Mouse (Mus musculus): ENCODE data around the gene Dvl2.

Gene Dvl2

GRCm38 (mm10) chr11:70028401-70029129 is 28.2 kb downstream of the Dvl2 start:
- TF ChIP-seq GATA4 (IDR thresholded peaks at IDR 0.05; ENCODE audit: insufficient replicate concordance, low read length), result no peak

- no peak for TF ChIP-seq GATA4 (IDR thresholded peaks at IDR 0.05; ENCODE audit: insufficient replicate concordance, low read length)
Measured at GRCm38 (mm10) chr11:70029130-70029801, 28.9 kb downstream of the Dvl2 start.

GRCm38 (mm10) chr11:70029829-70030550 is 29.6 kb downstream of the Dvl2 start:
- TF ChIP-seq GATA4 (IDR thresholded peaks at IDR 0.05; ENCODE audit: insufficient replicate concordance, low read length), result no peak

- no peak for TF ChIP-seq GATA4 (IDR thresholded peaks at IDR 0.05; ENCODE audit: insufficient replicate concordance, low read length)
Measured at GRCm38 (mm10) chr11:70030651-70031320, 30.4 kb downstream of the Dvl2 start.

DNA sequence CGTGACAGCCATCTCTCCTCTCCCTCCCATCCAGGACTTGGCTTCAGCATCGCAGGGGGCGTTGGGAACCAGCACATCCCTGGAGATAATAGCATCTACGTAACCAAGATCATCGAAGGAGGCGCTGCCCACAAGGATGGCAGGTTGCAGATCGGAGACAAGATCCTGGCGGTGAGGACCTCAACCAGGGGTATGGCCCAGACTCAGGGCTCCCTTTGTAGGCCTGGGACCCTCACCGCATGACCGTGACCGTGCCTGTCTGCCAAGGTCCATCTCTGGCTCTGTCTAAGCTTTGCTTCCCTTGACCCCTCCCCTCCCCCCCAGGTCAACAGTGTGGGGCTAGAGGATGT is 30.9 kb downstream of the Dvl2 start:
- TF ChIP-seq GATA4 (IDR thresholded peaks at IDR 0.05; ENCODE audit: insufficient replicate concordance, low read length), result no peak

- no peak for TF ChIP-seq GATA4 (IDR thresholded peaks at IDR 0.05; ENCODE audit: insufficient replicate concordance, low read length)
Measured at GRCm38 (mm10) chr11:70038174-70038573, 37.8 kb downstream of the Dvl2 start.

GRCm38 (mm10) chr11:70039631-70040030 is 39.2 kb downstream of the Dvl2 start:
- no peak for TF ChIP-seq GATA4 (IDR thresholded peaks at IDR 0.05; ENCODE audit: insufficient replicate concordance, low read length)

DNA sequence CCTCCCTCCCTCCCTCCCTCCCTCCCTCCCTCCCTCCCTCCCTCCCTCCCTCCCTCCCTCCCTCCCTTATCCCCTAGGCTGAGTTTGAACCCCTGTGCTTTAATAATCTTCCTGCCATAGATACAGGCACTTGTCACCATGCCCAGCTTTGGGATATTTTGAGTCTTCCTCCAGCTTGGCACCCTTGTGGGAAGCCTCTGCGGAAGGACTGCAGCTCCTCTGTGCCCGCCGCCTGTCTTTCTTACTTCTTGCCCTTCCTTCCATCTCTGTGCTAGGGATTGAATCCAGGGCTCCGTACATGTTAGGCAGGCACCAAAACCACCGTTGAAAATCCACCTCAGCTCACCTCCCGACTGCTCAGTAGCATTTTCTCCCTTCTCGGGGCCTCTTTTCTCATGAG is 39.8 kb downstream of the Dvl2 start:
- TF ChIP-seq GATA4 (IDR thresholded peaks at IDR 0.05; ENCODE audit: insufficient replicate concordance, low read length), result no peak

- TF ChIP-seq GATA4 (IDR thresholded peaks at IDR 0.05; ENCODE audit: insufficient replicate concordance, low read length), result no peak
Measured at GRCm38 (mm10) chr11:70042309-70043085, 42.1 kb downstream of the Dvl2 start.

- TF ChIP-seq GATA4 (IDR thresholded peaks at IDR 0.05; ENCODE audit: insufficient replicate concordance, low read length), result no peak
Measured at GRCm38 (mm10) chr11:70043665-70044064, 43.3 kb downstream of the Dvl2 start.

DNA sequence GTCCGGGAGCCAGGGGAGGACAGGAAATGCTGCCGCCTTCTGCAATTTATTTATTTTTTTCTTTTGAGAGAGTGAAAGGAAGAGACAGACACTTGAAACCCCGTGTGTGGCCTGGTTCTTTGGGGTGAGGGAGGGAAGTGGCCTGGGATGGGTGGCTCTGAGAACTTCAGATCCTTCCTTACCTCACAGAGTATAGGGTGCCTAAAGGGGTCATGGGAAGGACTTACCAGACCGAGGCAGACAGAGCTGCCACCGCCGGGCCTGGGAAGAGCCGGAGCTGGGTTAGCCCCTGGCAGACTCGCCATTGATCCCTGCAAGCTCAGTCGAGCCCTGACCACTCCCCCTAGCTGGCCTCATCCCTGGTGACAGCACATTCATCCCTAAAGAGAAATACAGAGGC is 45.0 kb downstream of the Dvl2 start:
- no peak for TF ChIP-seq GATA4 (IDR thresholded peaks at IDR 0.05; ENCODE audit: insufficient replicate concordance, low read length)

- no peak for TF ChIP-seq GATA4 (IDR thresholded peaks at IDR 0.05; ENCODE audit: insufficient replicate concordance, low read length)
Measured at GRCm38 (mm10) chr11:70049366-70049765, 49.0 kb downstream of the Dvl2 start.

GRCm38 (mm10) chr11:70049816-70050215 is 49.4 kb downstream of the Dvl2 start:
- TF ChIP-seq GATA4 (IDR thresholded peaks at IDR 0.05; ENCODE audit: insufficient replicate concordance, low read length), result peak; percentile 89

DNA sequence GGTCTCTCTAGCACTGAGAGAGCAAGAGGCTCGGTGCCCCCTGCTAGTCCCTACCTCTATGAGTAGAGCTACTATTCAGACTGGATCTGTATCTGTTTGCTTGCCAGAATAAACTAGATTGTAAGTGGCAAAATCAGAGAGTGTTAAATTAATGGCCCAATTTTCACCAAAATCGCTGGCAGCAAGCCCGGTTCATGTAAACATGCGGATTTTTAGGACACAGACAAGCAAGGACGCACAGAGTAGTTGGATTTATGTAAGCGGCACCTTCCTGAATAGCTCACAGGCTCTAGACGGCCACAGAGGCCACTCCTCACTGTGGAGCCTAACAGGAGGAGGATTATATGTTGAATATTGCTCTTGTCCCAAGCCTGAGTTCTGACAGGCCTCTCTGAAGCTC is 52.8 kb downstream of the Dvl2 start:
- no peak for TF ChIP-seq GATA4 (IDR thresholded peaks at IDR 0.05; ENCODE audit: insufficient replicate concordance, low read length)
